Mouse (Mus musculus) cerebral cortex, adult 2 months (tissue): ENCODE results near the gene Rabgap1l.

Source experiments
- WGBS: fragments of 180-500 bp; shearing (Covaris S2); methylation state at CpG from one replicate; pipeline ENCODE4 v1.1.7; 2018; 5-methylcytosine and 5-hydroxymethylcytosine counted together

The Rabgap1l gene

DNA sequence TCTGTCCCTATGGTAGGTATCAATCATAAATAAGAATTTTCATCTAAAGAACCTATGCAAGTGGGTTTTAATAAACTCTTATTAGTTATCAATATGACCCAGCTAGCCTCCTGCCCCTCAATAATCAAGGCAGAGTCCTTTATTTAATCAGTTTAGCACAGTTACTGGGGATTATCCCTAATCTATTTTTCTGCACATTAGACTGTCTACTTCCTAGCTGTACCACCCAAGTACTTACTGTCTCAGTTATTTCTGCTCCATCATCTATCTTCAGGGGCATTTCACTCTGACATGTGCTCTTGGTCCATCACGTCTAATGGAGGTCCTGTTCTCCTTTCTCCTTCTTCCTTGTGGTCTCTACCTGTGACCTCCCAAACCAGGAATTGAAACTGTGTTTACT is 494.1 kb downstream of the Rabgap1l start:
- 95% methylated on average over 1 of the region's 1 CpGs for WGBS

DNA sequence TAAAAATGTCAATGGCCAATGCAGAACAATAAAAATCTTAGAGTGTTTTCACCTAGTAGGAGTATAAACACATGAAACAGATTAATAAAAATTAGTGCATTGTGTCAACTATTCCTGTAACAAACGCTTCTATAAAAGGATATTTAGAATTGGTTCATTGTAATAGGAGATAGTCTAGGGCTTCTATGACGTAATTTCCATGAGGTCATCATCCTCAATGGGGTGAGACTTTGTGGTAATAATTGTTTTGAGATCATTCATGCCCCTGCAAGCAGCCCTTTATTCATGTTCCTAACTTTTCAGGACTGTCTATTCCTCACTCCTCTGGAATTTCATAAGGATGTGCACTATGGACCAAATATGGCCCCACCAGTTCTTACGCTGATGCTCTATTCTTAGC is 495.3 kb downstream of the Rabgap1l start:
- WGBS = 86% methylated on average over 3 of the region's 3 CpGs

DNA sequence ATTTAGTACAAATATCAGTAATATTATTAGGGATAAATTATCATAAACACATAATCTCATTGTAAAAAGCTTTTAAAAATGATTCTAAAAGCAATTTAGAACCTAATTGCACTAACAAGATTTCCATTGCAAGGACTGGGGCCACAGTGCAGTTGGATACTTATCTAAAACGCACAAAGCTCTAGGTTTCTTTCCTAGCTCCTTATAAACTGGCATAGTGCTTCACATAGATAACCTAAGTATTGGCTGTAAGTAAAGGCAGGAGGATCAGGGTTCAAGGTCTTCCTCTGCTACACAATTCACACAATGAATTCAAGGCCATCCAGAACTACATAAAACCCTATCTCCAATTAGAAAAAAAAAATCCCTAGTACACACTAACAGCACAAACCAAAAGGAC is 497.7 kb downstream of the Rabgap1l start:
- WGBS = 88% methylated on average over 1 of the region's 1 CpGs

DNA sequence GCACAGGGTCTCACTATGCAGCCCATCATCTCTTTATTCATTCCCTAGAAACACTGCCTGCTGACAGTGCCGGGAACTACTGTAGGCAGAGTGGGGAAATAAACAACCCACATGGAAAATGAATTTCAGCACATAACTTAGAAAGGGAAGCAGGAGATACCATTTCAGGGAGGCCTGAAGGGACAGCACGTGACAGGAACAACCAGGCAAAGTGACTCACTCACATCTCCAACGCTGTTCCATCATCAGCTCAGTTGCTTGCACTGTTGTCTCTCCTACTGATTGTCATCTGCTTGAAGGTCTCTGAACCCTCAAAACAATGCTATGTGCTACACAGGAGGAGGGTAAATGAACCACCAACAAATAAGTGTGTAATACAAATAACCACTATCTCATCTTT is 499.5 kb downstream of the Rabgap1l start:
- 34% methylated on average over 3 of the region's 3 CpGs for WGBS

DNA sequence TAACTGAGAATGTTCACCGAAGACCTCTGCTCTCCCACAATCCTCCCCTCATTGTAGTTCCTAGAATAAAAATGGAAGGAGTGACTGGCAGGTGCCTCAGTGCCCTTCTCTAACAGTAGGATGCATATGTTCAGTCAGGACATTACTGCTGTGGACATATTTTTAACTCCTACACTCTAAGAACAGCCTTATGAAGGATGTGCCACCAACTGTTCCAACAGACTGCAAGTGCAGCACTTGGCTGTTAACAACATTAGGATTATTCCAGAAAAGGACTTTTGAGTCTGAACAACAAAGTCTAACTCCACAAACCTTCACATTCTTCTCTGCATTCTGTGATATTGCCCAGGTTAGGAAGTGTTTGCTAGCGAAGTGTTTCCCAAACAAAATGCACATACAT is 501.0 kb downstream of the Rabgap1l start:
- 59% methylated on average over 2 of the region's 2 CpGs for WGBS

DNA sequence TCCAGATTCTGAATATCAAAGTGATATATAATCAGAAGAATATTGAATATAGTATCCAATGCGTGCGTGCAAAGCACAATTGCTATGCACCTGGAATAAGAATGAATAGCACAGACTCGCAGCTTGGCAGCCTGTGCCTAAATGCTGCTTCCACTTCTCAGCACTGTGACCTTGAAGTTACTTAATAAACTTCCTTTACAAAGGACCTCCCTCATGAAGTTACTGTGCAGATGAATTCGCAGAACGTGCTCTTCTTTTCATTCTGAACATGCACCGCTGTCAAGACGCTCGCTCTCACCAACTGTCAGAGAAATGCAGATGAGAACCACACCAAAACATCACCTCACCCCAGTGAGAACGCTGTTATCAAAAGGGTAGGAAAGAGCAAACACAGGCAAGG is 502.8 kb downstream of the Rabgap1l start:
- 47% methylated on average over 9 of the region's 9 CpGs for WGBS

DNA sequence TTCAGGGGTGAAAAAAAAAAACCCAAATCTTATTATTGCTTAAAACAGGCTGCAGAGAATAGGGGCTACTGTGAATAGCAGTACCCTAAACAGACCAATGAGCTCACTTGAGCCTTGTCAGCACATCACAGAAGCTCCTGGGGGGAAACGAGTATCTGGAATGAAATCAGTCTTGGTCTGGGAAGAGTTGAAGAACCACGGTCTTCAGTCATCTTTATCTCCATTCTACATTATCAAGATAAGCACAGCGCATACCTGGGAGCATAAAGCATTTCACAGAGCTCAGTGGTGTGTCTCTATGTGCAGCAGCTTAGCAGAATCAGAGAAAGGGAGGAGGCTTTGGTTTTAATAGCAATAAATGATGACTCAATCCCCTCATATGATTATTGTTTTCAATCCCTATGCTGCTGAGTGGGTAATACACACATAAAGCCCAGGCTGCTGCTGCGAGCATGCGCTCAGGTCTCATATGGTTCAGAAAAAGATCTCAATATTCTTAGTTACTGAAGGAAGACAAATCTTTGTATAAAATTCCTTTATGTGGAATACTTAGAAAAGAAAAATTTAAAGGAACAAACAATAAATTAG is 505.9 kb downstream of the Rabgap1l start:
- 51% methylated on average over 5 of the region's 5 CpGs for WGBS

DNA sequence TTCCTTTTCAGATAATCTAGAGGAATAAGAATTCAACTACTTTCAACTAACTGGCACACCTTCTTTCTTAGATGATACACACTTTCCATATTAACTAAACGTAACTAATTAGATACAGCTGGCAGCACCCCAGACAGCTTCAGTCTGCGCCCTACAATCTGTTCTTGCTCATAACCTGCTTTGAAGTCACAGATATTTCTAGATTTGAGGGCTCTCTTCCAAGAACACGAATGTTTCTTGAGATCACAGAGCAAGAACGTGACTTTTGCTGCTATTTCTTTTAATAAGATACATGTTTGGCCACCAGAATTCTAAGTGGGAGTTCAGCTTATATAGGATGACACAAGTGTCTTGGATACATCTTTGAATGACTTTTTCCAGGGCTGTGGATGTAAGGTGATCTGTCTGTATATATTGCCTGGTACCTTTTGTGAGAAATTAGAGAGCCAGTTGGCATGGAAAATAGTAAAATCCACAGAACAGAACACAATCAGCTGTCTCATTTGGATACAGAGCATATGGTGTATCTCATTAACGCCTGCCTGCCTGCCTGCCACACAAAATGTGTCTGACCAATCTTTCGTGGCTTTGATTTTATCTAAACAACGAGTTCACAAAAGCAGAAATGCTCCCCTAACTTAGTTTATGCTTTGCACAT is 506.5 kb downstream of the Rabgap1l start:
- WGBS = 31% methylated on average over 7 of the region's 7 CpGs

DNA sequence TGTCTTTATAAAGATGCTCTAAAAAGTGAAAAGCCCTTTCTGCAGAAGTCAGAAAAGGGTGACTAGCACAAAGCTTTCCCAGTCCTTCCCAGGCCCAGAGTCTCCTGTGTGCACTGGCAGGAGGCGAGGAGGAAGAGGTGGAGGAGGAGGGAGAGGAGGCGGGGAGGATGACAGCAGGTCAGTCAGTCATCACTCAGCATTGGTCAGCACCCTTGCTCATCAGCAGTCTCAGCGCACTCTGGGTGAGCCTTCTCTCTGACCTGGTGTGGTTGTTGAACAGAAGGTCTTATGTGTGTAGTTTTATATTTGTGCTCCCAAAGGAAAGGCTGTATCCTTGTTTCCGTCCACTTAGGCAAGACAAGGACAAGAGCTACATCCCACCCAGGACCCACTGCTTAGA is 508.8 kb downstream of the Rabgap1l start:
- WGBS = 80% methylated on average over 4 of the region's 4 CpGs

DNA sequence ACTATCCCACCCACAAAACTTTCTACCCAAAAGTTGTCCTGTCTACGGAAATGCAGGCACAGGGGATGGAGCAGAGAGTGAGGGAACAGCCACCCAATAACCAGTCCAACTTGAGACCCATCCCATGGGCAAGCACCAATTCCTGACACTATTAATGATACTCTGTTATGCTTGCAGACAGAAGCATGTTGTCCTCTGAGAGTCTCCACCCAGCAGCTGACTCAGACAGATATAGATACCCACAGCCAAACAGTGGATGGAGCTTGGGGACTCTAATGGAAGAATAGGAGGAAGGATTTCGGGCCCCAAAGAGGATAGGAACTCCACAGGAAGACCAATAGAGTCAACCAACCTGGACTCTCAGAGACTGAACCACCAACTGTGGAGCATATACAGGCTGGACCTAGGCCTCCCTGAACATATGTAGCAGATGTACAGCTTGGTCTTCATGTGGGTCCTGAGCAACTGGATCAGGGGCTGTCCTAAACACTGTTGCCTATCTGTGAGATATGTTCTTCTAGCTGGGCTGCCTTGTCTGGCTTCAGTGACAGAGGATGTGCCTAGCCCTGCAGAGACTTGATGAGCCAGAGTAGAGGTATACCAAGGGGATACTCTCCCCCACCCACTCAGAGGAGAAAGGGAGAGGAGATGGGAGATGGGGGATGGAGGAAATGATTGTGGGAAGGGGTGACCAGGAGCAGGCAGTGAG is 510.7 kb downstream of the Rabgap1l start:
- WGBS = 85% methylated on average over 2 of the region's 2 CpGs

DNA sequence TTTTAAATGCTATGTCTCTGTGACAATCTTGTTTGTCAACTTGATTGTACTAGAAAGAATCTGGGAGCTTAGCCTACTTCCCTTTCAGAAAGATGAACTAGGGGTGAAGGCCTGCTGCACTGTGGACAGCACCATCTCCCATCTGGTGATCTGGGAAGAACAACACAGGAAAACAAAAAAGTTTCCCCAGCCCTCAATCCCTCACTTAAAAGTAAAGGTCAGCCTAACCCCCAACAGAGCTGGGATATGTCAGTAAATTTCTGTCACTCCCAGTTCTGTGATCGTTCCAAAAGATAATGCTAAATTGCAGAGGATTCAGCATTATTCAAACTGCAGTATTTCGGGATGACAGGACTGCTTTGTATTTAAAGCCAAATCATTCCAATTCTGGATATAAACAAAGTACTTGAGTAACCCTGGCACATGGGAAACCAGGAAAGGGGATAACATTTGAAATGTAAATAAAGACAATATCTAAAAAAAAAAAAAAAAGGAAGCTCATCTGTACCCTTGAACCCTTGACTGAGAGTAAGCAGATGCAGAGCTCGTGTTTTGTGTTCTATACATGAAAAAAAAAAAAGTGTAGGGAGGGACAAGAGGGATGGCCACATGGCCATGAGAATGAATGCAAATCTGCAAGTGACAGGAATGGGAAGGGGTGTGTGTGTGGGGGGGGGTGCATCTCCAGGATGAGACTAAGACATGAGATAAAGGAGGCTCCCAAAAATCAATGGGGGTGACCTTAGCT is 511.5 kb downstream of the Rabgap1l start:
- WGBS = 54% methylated on average over 3 of the region's 3 CpGs

DNA sequence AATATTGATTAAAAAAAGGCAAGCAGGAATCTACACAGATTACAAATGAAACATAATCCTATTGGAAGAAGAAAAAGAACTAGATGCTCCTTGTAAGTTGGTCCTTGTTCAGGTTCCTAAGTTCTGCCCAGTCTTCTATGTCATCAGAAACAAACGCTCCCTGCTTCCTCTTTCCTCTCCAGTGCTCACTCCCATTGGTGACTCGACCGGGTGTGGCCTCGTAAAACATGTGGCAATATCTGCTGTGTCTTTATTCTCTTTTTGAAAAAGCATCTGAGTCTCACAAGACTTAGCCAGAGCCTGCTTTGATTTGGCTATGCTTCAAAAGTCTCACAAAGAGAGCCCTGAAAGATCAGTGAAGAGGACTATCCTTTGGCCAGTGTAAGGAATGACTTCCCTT is 512.4 kb downstream of the Rabgap1l start:
- WGBS = 59% methylated on average over 4 of the region's 4 CpGs

DNA sequence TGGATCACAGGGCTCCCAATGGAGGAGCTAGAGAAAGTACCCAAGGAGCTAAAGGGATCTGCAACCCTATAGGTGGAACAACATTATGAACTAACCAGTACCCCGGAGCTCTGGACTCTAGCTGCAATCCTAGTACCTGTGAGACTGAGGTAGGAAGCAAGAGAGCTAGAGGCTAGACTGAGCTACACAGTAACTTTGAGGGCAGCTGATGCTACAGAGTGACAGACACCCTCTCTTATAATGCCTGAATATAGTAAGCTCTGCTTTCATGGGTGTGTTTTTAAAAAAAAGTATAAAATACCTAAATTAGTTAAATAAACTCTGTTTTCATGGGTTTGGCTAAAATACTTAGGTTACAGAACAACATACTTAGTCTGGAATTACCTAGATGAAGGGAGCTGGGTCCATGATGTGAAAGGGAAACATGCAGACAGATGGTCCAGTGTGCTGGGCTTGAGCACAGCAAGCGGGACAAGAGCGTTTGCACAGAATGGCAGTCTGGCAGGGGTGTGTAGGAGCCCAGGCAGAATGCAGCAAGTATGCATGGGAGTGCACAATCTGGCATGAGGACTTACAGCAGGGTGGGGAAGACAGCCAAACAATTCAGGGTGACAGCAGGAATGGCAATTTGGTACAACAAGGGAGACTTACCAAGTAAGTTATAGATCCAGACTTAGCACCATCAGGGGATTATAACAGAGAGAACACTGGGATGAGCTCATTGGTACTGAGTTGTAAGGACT is 514.9 kb downstream of the Rabgap1l start:
- 51% methylated on average over 3 of the region's 3 CpGs for WGBS

DNA sequence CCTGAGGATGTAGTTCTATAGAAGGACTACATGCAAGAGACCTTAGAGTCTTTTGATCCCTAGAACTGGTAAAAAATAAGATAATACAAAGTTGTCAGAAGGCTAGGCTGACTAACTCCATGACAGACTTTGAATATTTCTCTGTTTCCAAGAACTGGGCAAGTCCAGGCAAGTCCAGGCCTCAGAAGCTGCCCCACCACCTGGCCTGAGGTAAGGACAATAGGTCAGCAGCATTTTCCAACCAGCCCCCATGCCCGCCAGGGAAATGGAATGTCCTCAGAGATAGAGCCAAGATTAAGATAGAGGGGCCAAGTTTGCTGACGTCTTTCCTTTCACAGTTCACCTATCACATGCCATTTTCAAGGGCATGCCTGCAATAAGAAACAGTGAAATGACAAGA is 517.8 kb downstream of the Rabgap1l start:
- 69% methylated on average over 2 of the region's 2 CpGs for WGBS

DNA sequence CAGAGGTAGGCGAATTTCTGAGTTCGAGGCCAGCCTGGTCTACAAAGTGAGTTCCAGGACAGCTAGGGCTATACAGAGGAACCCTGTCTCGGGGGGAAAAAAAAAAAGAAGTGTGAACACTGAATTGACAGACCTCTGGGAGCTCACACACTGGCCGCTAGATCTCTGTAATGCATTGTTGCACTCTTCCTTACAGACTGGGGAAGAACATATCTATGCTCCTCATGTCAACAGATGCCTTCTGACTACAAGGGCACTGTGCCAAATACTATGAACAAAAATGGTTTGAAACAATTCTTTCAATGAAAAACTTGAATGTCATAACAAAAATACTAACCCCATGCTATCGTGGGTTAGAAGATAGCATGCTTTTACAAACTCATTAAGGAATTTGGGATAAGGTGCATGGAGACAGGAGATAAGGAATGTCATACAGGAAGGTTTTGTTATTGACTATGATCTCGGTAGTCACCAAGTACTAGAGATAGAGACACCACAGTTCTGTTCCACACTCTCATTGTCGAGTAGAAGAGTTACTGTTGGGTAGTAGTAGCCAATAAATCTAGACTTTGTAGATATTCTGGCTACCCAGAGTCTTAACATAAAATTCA is 519.8 kb downstream of the Rabgap1l start:
- 73% methylated on average over 7 of the region's 7 CpGs for WGBS

DNA sequence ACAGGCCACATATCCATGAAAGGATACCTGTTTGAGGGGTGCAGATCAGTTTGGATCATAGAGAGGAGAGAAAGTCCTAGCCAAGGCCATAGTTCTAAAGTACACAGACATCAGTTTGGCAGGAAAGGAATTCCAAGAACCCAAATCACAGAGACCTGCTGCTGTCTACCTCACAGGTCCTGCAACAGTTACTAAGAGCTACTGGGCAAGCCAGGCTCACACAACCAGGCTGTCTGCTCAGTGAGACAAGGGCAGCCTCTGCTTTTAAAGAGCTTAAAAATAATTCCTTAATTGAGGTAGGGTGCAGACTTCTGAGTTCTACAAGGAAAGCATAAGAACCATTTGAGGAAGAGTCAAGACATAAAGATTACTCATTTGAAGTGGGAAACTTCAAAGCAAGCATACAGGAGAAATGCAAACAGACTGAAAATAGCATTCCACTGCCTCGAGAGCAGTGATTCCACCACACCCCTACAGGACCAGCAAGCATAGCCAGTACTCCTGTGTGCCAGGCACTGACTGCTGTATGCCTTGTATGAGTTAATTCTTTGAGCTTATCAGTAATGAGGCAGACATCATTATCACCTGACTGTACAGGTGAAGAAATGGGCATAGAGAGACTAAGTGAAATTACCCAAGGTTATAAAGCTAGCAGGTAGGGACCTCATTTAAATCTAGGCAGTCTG is 521.6 kb downstream of the Rabgap1l start:
- WGBS = 21% methylated on average over 1 of the region's 1 CpGs

DNA sequence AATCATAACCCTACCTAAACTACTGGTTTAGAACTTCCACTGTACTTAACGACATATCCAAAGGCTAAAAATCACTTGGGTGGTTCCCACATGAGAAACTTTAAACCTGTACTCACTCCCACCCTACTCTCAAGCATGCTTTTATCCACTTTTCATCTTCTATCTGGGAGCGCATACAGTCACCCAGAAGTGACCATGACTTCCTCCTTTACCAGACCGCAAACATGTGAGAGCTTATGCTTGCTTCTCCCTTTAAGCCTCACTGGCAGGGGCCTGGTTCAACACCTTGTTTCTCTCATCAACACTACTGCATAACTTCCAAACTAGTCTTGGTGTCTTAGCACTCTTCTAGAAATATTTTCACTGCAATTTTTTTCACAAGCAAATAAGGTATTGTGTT is 524.7 kb downstream of the Rabgap1l start:
- 89% methylated on average over 3 of the region's 3 CpGs for WGBS

DNA sequence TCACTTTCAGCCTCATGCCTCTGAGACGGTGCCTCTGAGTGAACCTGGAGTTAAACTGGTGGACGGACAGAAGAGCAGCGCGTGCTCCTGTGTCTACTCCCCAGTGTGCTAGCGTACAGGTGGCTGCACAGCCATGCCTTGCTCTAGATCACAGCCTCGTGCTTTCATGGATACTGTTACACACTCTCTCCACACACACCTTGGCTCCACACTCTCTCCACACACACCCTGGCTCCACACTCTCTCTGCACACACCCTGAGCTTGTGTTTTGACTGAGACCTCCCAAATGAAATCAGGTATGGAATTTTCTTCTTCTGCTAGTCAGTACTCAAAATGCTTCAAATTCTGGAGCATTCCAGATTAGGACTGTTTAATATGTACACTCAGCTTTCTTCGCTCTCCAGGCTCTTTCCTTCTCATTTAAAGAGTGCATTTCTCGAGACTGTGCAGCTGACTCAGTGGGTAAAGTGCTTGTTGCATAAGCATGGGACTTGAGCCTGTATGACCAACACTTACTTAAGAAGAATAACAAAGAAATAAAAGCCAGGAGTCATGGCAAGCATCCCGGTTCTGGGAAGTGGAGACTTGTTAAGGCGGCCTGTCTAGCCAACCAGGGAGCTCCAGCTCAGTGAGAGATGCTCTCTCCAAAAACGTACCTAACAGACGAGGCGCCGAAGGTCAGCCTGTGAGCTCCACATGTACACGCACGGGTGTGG is 529.2 kb downstream of the Rabgap1l start:
- 81% methylated on average over 16 of the region's 16 CpGs for WGBS

DNA sequence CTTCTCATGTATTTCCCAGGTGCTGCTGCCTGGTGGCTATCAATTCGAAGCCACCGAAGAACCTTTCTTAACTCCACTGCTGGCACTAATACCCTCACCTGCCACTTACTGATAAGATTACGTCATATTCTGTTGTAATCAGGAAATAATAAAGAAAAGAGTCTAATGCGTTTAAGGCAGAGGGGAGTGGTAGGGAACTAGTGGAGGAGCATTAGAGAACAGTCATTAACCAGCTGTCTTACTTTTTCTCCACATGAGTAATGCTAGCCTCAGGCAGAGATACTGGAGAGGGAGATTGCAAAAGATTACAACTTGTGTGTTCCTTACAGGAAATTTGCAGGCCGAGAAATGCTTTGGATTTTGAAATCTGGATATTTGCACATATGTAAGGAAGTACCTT is 530.0 kb downstream of the Rabgap1l start:
- 90% methylated on average over 5 of the region's 5 CpGs for WGBS

DNA sequence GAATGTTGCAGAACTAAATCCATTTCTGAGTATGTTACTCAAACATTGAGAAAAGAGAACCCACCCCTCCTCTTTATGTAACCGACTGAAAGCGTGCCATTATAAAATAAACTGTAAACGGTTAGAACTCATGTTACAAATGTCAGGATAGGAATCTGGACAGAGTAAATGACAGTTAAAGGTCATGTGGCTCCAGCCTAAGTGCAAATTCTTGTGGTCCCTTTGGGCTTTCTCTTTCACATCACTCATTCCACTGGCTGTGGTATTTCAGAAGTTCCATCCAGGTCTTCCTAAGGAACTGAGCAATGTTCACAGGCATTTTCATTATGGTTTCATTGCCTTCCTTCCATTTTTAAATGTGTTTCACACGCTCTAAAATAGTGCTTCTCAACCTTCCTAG is 530.6 kb downstream of the Rabgap1l start:
- 75% methylated on average over 4 of the region's 4 CpGs for WGBS
